Mouse (Mus musculus) retina, adult 2 months (tissue): ENCODE results near the gene Fam222a.

Experiments used
- DNase-seq: peaks from one replicate; pipeline ENCODE4 v3.0.0-alpha.2; 2012; ENCODE audit warnings: low read depth, low spot score

The Fam222a gene

GRCm38 (mm10) chr5:114608516-114608915, 40.7 kb downstream of the Fam222a start:
- no peak for DNase-seq

- no peak for DNase-seq
These were observed 43.4 kb downstream of the Fam222a start for GRCm38 (mm10) chr5:114611256-114611655.

- no peak for DNase-seq
These were observed 44.3 kb downstream of the Fam222a start for GRCm38 (mm10) chr5:114611968-114612608.

GRCm38 (mm10) chr5:114614863-114615262, 47.0 kb downstream of the Fam222a start:
- no peak for DNase-seq

- DNase-seq = no peak
These were observed 48.7 kb downstream of the Fam222a start for GRCm38 (mm10) chr5:114616336-114617061.

DNA sequence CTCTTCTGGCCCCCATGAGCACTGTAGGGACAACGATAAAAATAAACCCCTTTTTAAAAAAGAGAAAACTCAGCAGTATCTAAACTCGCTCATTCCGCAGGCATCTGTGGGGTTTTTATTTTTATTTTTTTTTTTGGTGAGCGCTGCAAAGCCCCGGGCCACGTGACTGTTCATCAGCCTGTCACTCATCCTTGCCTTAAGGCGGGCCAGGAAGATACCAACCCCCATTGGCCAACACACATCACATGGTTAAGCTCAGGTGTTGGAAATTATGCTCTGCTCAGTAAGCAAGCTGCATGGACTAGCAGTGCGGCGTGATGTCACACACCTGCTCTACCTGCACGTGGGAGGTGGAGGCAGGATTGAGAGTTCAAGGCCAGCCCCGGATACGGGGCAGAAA, 50.0 kb downstream of the Fam222a start:
- DNase-seq = no peak

DNA sequence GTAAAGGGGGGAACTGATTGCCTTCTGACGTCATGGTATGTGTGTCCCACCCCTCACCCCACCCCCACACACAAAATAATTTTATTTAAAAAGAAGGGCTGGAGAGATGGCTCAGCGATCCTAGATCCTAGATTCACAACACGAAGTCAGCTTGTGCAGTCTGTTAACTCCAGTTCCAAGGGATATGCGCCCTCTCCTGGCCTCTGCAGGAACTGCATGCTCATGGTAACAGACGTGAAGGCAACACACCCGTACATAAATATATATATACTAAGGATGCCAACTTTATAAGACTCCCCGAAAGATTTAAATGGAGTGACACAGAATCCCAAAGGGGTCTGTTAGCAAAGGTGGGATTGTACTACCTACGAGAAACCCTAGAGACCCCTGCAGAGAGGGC, 51.0 kb downstream of the Fam222a start:
- peak; percentile 72 for DNase-seq

- no peak for DNase-seq
These were observed 52.5 kb downstream of the Fam222a start for GRCm38 (mm10) chr5:114620305-114620704.

- DNase-seq = no peak
These were observed 57.8 kb downstream of the Fam222a start for GRCm38 (mm10) chr5:114625590-114625989.

DNA sequence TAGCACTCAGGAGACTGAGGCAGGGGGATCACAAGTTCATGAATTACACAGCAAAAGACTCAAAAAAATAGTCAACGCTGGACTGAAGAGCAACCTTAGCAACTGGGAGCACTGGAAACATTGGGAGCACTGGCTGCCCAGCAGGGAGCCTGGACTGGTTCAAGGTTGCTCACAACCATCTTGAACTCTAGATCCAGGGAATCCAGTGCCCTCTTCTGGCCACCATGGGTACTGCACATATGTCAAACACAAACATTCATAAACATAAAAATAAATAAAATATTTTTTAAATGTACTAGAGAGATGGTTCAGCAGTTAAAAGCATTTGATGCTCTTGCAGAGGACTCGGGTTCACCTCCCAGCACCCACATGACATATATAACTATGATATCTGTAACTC, 63.5 kb downstream of the Fam222a start:
- DNase-seq = no peak

DNA sequence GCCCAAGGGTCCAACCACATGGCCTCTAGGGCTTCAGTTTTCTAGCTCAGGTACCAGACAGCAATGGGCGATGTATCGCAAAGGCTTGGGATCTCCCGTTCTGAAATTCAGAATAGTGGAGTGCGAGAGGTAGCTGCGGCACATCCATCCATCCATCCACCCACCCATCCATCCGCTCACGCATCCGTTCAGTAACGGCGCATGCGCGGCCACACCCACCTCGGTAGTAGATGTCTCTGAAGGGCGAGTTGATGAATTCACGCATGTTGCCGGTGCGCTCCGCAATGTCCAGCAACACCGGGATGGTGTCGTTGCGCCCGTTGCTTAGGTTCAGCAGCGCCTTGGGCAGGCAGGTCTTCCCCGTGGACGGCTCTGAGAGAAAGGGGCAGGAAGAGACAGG, 68.3 kb downstream of the Fam222a start:
- no peak for DNase-seq

DNA sequence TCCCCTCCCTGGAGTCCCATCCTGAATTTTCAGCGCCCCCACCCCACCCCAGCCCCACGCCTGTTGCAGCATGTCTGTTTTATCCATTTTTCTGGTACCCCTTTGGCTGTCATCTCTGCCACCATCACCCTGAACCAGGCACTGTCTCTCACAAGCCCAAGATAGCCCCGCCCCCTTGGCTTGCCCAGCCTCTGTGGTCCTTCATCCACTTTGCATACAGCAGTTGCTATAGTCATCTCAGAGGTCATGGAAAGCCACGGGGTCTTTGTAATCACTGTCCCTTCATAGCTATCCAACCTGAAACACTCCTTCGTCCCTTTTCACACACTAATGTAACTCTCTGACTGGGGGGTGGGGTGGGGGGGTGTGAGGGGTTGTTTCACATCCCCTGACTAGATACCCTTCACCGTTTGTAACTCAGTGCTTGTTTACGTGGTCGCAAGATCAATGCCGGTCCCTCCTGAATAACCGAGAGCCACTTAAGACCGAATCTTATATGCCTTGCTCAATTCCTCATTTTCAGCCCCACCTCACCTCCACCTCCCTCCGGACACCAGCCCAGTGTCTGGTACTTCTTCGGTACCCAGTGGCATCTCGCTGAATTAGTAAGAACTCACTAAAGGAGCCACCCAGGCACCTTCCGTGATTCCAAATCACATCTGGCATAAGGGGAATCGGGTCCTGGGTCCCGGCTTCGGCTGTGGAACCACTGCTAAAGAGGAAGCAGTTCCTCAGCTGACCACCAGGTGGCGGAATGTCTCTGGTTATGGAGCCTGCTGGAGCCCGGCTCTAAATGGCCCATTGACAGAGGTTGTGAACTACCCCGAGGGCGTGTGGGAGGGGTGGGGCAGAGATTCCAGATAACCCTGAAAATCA, 71.2 kb downstream of the Fam222a start:
- DNase-seq = peak; percentile 64

GRCm38 (mm10) chr5:114639645-114639957, 71.8 kb downstream of the Fam222a start:
- DNase-seq = no peak

GRCm38 (mm10) chr5:114640809-114641208, 73.0 kb downstream of the Fam222a start:
- no peak for DNase-seq

DNA sequence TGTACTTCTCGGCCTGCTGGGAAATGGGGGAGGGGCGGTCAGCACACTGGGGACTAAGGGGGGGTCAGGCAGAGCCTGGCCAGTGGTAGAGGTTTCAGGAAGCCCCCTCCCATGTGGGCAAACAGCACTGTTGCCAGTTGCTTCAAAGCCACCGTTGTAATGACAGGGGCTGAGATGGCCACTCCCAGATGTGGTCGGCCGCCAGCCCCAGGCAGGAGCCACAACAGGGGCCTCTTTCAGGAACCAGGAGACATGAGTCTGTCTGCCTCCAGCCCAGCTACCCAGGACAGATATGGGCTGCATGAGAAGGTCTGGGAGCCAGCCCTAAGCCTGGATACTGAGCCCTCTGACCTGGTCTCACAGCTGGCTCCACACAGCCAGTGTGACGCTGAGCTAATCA, 77.1 kb downstream of the Fam222a start:
- DNase-seq = no peak

DNA sequence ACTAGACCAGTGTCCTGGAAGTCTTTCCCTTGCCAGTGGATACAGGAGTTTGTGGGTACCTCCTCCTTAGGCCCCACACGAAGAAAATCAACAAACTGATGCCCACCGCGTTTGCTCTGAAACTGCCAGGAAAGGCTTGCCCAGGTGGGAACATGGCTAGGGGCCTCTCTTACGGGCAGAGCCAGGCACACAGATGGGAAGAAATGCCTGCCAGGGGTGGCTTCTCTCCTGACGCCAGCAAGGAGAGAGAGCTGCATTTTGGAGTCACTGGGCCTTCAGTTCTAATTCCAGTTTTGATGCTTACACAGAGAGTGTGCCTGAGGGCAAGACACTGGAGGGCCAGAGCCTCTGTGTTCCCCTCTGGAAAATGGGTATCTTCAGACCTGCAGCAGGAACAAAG, 78.1 kb downstream of the Fam222a start:
- no peak for DNase-seq

DNA sequence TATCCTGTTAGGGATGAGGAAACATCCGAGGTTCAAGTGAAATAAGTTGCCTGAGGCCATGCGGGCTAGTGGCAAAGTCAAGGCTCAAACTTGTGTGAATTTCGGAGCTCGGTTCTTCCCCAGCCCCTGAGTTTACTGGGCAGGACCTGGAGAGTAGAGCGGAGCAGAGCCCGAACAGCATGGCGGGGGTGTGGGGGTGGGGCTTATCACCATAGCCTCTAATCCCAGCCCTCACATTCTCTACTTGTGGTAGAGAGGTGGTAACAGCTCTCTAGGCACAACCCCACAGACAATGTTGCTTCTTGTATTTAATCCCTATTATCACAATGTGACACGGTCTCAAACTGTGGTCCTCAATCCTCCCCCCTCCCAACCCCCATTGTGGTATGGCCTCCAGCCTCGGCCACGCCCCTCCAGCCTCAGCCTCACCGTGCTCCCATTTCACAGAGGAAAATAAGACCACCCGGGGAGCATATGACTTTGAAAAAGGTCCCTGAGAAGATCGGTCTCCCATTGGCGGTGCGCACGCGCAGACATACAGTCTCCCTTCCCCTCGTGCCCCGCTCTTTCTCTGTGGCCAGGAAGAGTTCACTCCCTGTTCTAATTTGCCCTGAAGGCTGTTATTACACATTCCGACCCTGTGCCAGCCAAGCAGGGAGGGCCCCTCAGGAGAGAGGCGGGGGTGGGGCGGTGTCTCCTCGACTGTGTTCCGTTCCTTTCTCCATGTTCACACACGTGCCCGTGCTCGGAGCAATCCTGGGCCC, 79.6 kb downstream of the Fam222a start:
- DNase-seq = no peak

DNA sequence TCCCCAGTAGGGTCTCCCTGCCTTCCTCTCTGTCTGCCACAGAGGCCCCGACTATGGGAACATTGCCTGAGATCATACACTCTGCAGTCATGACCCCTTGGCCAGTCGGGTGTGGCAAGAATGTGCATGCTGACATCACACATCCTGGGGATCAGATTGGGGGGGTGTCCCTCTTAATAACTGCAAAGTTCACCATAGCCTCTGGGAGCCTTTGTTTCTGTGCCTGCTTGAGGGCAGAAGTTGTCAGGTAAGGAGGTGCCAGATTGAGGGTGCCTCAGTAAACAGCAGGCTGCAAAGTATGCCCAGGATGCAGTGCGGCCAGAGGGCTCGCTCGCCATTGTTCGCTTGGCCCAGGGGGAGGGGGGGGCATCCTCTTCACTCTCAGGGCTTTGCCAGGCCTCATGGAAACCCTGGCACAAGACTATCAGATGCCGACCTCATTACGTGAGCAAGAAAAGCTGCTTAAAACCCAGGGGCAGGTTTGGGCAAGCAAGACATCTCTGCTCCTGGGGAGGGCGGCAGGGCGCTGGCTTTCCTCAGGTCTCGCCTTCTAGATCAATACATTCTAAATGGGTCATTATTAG, 81.0 kb downstream of the Fam222a start:
- DNase-seq = no peak

DNA sequence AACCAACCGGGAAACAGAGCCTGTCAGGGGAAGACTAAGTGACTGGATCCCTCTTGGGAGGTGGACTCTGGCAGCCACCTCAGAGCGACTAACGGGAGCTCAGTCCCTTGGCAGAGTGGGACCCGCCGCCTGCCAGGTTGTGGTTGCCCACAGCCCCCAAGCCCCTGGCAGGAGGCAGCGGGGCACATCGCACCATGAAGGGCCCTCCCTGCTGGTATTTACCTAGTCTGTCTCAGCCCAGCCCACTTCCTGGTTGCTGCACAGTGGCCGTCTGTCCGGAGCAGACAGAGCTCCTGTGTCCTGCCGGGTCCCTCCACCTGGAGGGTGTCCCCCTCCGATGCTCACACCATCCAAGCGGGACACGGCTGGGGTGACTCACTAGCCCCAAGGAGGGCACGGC, 83.2 kb downstream of the Fam222a start:
- DNase-seq = no peak

DNA sequence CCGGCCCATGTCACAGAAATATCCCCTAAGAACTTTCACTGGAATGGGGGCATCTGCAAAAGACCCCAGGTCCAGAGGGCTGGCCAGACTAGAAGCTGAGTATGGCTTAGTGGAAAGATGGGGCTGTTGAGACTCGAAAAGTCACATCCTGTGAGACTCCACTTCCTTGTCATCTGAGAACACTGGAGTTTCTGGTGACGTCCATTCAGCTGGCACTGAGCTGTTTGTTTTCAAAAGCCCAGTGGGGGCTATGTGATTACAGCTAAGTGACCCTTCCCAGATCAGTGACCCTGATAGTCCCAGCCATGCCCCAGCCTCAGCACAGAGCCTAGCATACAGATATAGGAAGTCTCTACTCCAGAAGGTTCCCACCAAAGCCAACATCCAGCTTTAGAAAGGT, 83.6 kb downstream of the Fam222a start:
- DNase-seq = no peak

DNA sequence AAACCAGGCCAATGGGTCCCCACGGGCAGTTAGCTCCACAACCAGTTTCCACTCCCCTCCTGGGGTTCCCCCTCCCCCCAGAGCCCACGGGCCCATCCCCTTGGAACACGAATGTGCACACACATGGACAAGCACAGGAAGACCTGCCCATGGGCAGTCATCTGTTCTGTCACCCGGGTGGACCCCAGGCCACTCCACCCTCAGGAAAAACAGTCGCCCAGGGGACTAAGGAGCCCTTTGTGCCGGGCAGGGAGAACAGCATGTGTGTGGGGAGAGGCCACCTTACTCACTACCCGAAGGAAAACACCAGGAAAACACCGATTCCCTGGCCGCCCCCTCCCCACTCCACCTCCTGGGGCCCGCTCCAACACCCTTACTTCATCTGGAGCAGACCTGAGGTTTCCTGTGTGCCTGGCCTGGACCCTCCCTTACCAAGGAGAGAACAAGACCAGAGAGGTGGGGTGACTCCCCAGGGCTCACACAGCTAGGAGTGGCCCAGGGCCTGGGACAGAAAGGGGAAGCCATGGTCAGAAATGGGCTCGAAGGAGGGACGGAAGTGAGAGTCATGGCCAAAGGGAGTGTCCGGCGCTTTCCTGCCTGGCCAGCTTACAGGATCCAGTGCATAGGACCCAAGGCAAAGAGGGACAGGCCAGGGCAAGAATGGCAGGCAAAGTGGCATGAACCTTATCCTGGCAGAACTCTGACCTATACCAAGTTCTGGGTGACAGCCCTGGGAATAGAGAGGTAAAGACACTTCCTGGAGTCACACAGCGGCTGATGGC, 86.0 kb downstream of the Fam222a start:
- DNase-seq = no peak
